Mouse (Mus musculus): Measurements from ENCODE around the gene Tango6.

GRCm38 (mm10) chr8:106766736-106767135 is 83.9 kb downstream of the Tango6 start:
- no peak for TF ChIP-seq EP300 (IDR thresholded peaks at IDR 0.05; ENCODE audit: insufficient read depth, low read depth, low read length)
- no peak for TF ChIP-seq CTCF (IDR thresholded peaks at IDR 0.05; ENCODE audit: low read depth, low read length)
- no peak for TF ChIP-seq POLR2A (IDR thresholded peaks at IDR 0.05; ENCODE audit: insufficient read depth, low read length)
